Mouse (Mus musculus) retina, embryonic 14.5 days (tissue): ENCODE measurements at regions not wholly inside any gene's neighbourhood (a gene's known extent, or its start where the extent isn't known, plus 50 kb on each side); places are given as distances from the start of the nearest gene placed in this dataset.
"Not testable (repeated sequence)": the region's sequence is repeated elsewhere in the genome, so short reads cannot be mapped to it uniquely, and the experiment has no call there.

Source experiments
- DNase-seq: peaks from one replicate; pipeline ENCODE4 v3.0.0-alpha.2; 2015; ENCODE audit warnings: low spot score

DNA sequence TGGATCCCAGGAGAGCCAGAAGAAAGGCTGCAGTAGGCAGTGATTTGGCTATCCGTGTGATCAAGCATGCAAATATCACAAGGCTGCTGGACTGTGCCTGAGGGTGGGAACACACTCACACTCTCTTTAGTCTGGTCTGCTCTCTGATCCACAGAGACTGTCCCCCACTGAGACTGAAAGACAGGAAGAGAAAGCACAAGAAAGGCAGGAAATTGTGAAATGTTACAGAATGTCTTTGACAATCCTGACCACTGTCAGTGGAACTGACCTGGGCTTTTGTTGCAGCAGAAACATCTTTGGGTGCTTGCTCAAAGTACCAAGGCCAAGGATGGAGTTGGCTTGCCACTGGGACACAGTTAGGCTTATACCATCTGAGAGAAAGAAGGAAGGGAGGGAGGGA is 52.3 kb upstream of the Gpd2 start:
- DNase-seq = no peak

GRCm38 (mm10) chr2:57183108-57183507 is 54.3 kb upstream of the Gpd2 start:
- DNase-seq = not testable (repeated sequence)

DNA sequence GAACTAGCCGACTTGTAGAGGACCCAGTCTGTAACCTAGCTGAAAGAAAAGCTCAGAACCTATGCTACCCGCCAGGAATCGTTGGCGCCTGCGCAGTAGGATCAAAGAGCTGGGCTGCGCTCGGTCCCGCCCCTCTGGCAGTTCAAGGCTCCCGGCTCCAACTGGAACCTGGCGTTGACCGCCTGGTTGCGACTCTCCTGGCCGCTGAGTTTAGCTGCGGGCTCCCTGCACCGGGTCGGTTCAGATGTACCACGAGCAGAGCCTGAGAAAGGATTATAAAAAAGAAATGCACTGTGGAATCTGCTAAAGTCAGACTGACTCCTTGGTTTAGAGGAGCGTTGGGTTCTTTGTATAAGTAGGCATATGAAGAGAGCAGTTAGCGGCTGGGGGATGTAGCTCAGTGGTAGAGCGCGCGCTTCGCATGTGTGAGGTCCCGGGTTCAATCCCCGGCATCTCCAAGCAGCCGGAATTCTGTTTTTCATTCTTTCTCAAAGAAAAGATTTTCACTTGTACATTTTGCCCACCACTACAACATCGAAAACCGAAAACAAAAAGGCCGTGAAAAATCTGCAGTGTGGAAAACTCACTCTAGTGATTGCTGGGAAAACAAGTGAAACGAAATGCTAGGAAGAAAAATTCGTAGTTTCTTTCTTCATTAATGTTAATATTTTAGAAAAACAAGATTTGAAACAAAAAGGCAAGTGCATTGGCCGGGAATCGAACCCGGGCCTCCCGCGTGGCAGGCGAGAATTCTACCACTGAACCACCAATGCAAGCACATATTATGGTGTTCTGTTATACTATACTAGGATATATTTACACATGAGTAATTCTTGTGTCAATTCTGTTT is 55.5 kb upstream of the Gpd2 start:
- peak; percentile 92 for DNase-seq

- DNase-seq = no peak
Measured at GRCm38 (mm10) chr2:57181350-57181691, 56.1 kb upstream of the Gpd2 start.

DNA sequence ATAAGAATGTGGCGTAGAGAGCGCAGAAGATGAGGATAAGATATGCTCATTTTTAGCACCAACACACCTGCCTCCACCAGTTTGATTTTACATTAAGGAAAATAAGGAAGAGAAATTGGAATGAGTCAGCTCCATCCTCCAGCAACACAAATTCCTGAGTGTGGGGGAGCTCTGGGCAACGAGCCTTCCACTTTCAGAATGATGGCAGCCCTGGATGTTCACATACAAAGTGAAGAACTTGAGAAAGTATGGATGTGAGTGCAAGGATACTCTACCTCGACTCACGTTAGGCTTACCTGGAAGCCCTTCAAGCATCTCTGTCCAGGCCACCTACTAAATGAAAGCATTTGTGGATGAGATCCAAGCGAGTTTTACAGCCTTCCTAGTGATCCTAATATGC is 54.3 kb upstream of the Nr4a2 start:
- no peak for DNase-seq

- no peak for DNase-seq
Measured at GRCm38 (mm10) chr2:57176547-57176946, 52.7 kb upstream of the Nr4a2 start.

DNA sequence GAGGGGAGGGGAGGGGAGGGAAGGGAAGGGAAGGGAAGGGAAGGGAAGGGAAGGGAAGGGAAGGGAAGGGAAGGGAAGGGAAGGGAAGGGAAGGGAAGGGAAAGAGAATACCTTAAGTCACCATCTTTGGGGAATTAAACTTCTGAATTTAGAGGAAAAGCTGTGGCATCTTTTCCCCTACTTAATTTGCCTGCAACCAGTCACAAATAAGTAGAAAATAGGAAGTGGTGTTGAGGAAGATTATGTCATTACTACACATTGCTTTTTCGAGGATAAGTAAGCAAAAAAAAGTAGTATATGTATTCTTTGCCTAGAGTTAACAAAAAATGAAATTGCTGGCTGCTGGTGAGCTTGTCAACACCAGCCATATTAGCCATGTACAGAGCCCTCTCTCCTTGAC is 51.4 kb upstream of the Nr4a2 start:
- no peak for DNase-seq
